Mouse (Mus musculus) liver, postnatal 0 days (tissue): ENCODE data around the gene Nacc1. TPM values are rescaled to one million over a fixed set of nuclear protein-coding genes. Genes with fewer than 3 reads are reported as not detected.

Experiments
- ATAC-seq: fragments of 200-750 bp; cut with Nextera tagmentation; 2 replicates; pipeline ENCODE4 v1.8.0; 2017; ENCODE audit warnings: mild to moderate bottlenecking, moderate library complexity
- DNase-seq: peaks from one replicate; pipeline ENCODE4 v3.0.0-alpha.2; 2016
- H3K27ac ChIP-seq: fragments of 300-500 bp; sonication (generic); 2 replicates; pipeline ENCODE4 v1.5.1; 2014; ENCODE audit warnings: antibody characterized with exemption, moderate library complexity, mild to moderate bottlenecking, low read depth
- H3K27me3 ChIP-seq: fragments of 300-500 bp; sonication (generic); 2 replicates; pipeline ENCODE4 v1.6.1; 2014; ENCODE audit warnings: low read length, control low read depth, mixed read lengths; ENCODE audit not compliant: insufficient read depth
- H3K36me3 ChIP-seq: fragments of 300-500 bp; sonication (generic); replicated peaks from 2 replicates; pipeline ENCODE4 v1.6.1; 2014; ENCODE audit warnings: mild to moderate bottlenecking, control low read depth, low read length, moderate library complexity, mixed read lengths; ENCODE audit not compliant: insufficient read depth
- H3K4me1 ChIP-seq: fragments of 300-500 bp; sonication (generic); 2 replicates; pipeline ENCODE4 v1.6.1; 2014; ENCODE audit warnings: antibody characterized with exemption, mild to moderate bottlenecking, control low read depth; ENCODE audit not compliant: insufficient read depth
- H3K4me2 ChIP-seq: fragments of 300-500 bp; sonication (generic); 2 replicates; pipeline ENCODE4 v1.6.1; 2014; ENCODE audit warnings: low read depth, mild to moderate bottlenecking, low read length, moderate library complexity, mixed read lengths
- H3K4me3 ChIP-seq: fragments of 300-500 bp; sonication (generic); 2 replicates; pipeline ENCODE4 v1.5.1; 2014; ENCODE audit warnings: low read depth, low read length
- H3K9ac ChIP-seq: fragments of 300-500 bp; sonication (generic); replicated peaks from 2 replicates; pipeline ENCODE4 v1.6.1; 2014; ENCODE audit warnings: mild to moderate bottlenecking, moderate library complexity
- H3K9me3 ChIP-seq: fragments of 300-500 bp; sonication (generic); 2 replicates; pipeline ENCODE4 v1.6.1; 2016; ENCODE audit warnings: mild to moderate bottlenecking, control low read depth, low read length, mixed read lengths
- CTCF ChIP-seq: sonication (generic); IDR thresholded peaks from 2 replicates; pipeline ENCODE4 v1.5.1; 2016; ENCODE audit warnings: antibody characterized with exemption, low read depth
- EP300 ChIP-seq: IDR thresholded peaks from 2 replicates; pipeline ENCODE4 v1.6.1; 2016; ENCODE audit warnings: antibody characterized with exemption, low read depth, mild to moderate bottlenecking
- WGBS: fragments of 180-500 bp; shearing (Covaris S2); extraction: QIAGEN DNeasy Blood & Tissue Kit; methylation state at CpG from one replicate; pipeline ENCODE4 v1.1.7; 2014; ENCODE audit not compliant: insufficient replicate concordance; 5-methylcytosine and 5-hydroxymethylcytosine counted together
- polyA plus RNA-seq: library from polyadenylated mRNA; unstranded; fragments of >200 nt; fragmentation: Nextera tagmentation; extraction: Ambion mirVana; gene quantifications from 2 replicates; pipeline ENCODE4 v1.2.1, GENCODE M21; 2015

Nacc1 gene
- polyA plus RNA-seq, 1 experiment from 2014 or later: 3.6 TPM

DNA sequence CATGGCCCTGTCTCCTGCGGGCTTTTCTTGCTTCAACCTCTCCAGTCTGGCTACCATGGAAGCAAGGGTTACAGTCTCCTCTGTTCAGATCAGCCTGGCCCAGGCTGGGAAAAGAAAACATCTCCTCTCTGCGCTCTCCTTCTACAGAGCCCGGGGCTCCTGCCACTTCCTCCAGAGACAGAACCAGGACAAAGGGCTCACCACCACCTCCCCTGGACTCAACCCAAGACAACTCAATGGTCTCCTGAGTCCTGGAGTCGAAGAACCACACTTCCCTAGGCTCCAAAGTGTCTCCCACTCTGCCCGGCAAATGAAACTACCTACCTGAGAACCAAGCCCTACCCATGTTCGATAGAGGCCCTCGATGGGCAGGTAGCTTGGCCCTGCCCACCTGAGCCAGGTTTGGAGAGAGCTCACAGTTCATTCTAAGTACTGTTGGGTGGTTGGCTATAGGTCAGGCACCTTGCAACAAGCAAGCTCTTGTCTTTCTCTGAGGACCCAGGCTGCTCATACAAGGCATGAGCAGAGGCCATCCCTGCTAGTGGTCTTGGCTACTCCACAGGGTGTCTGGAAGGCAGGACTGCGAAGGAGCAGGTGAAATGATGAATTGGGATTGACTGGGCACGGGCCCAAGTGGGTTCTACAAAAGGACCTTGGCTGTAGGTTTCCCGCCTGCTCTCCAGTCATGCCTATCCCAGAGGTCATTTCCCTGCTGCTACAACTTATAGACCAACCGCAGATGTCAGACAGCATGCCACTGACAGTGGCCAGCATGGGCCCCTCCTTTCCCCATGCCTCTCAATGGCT, 43.9 kb upstream of the Nacc1 start:
- WGBS: 64% methylated on average over 11 of the region's 11 CpGs
- H3K4me1 ChIP-seq: peaks cover 43% of the 10 kb centered on the region
- H3K9ac ChIP-seq: peak overlapping the region; percentile 63
- H3K9me3 ChIP-seq: no peaks in the 10 kb centered on the region
- peak overlapping the region; percentile 69 for H3K4me2 ChIP-seq
- H3K36me3 ChIP-seq: peaks cover under 1% of the 10 kb centered on the region; the same call in 1 of the 2 replicates
- peak overlapping the region; percentile 88 for H3K27ac ChIP-seq
- no peak for DNase-seq
- no peak for TF ChIP-seq CTCF
- H3K27me3 ChIP-seq: no peaks in the 10 kb centered on the region
- ATAC-seq: no peak
- H3K4me3 ChIP-seq: no peak overlapping the region

DNA sequence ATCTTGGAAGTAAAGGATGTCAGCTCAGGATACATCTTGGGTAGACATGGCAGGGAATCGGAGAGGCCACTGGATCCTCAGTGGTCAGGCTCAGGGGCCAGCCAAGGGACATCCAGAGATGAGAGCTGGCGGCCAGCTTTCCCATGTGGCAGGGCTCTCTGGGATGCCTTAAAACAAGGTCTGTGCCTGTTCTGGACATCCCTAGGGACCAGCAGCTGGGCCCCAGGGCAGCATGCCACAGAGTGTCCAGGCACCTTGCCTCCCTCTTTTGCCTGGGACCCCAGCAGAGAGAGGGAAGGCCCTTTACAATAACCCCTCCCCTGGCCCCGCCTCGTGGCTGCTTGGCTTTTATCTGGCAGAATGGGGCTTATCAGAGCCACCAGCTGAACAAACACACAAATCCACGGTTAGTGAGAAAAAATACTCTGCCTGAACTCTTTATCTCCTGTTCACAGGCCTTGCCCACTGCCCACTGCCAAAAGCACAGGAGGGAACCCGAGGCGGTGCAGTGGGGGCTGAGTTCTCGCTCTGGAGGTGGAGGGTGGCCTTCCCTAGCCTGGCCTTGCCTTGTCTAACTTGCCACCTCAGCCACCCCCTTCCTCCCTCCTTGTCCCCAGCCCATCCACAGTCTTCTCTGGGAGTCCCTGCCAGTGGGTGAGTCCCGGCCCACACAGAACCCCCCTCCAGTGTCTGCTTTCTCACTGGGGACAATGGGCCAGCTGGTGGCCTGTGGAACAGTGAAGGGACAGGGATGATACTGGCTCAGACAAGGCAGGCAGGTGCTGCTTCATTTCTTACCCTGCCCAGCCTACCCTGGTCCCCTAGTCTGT, 43.1 kb upstream of the Nacc1 start:
- Histone ChIP-seq H3K36me3 (peaks cover 7% of the 10 kb centered on the region; the same call in 1 of the 2 replicates), H3K27me3 (no peaks in the 10 kb centered on the region), H3K27ac (peak overlapping the region; percentile 88), H3K9ac (peak overlapping the region; percentile 63), H3K4me1 (peaks cover 52% of the 10 kb centered on the region), H3K9me3 (no peaks in the 10 kb centered on the region), H3K4me2 (peak overlapping the region; percentile 69), H3K4me3 (no peak overlapping the region; the same call in 1 of the 2 replicates)
- DNase-seq: peak; percentile 86
- TF ChIP-seq EP300 (peak; percentile 99), CTCF (no peak)
- 29% methylated on average over 9 of the region's 9 CpGs for WGBS
- peak; percentile 90 for ATAC-seq

DNA sequence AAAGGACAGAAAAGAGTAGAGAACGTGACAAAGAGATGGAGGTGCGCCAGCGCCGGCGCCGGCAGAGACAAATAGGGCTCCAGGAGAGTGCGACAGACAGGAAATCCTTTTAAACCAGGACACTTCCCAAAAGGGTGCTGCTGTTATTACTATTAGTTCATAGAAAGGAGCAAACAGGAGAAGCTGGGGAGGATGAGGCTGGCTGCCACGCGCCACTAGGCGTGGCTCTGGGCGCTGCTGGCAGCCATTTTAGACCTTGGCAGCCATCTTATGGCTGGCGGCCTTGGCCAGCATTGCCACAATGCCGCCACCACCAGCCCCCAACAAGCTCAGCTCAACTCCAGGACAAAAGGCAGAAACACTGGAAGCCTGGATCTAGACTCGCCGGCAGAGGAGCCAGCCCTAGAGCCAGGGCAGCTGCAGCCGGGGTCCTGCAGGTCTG, 42.3 kb upstream of the Nacc1 start:
- no peak for TF ChIP-seq EP300
- no peak for TF ChIP-seq CTCF

DNA sequence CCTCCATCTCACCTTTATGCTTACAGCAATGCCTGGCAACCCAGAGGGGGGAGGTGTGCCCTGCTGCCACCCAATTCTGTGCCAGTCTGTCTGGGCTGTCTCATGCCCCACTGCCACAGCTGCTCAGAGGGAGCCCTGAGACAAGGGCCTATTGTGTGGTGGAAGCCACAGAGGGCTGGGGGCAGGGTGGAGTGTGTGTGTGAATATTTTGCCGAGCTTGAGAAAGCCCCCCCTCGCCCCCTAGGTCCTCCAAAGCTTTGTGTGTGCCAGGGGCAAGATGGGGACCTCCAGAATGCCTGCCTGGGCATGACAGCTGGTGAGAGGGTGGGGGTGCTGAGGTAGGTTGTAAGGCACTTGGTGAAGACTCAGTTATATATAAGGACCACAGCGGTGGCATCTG, 40.8 kb upstream of the Nacc1 start:
- DNase-seq (no peak), ATAC-seq (no peak)
- 69% methylated on average over 3 of the region's 3 CpGs for WGBS
- Histone ChIP-seq H3K36me3 (peaks cover 7% of the 10 kb centered on the region; the same call in 1 of the 2 replicates), H3K4me2 (no peak overlapping the region), H3K4me1 (peaks cover 74% of the 10 kb centered on the region), H3K27me3 (no peaks in the 10 kb centered on the region), H3K4me3 (no peak overlapping the region), H3K9me3 (no peaks in the 10 kb centered on the region), H3K9ac (no peak overlapping the region), H3K27ac (peak overlapping the region; percentile 88; the same call in 1 of the 2 replicates)
- no peak for TF ChIP-seq CTCF
- no peak for TF ChIP-seq EP300

More for the DNA sequence above, 42.3 kb upstream of the Nacc1 start:
- peaks cover 60% of the 10 kb centered on the region for H3K4me1 ChIP-seq
- no peak overlapping the region for H3K4me3 ChIP-seq
- peak overlapping the region; percentile 69 for H3K4me2 ChIP-seq
- H3K36me3 ChIP-seq: peaks cover 7% of the 10 kb centered on the region; the same call in 1 of the 2 replicates
- peak overlapping the region; percentile 63 for H3K9ac ChIP-seq
- H3K27me3 ChIP-seq: no peaks in the 10 kb centered on the region
- DNase-seq (no peak), ATAC-seq (no peak)
- 82% methylated on average over 16 of the region's 16 CpGs for WGBS
- no peaks in the 10 kb centered on the region for H3K9me3 ChIP-seq
- peak overlapping the region; percentile 88 for H3K27ac ChIP-seq

DNA sequence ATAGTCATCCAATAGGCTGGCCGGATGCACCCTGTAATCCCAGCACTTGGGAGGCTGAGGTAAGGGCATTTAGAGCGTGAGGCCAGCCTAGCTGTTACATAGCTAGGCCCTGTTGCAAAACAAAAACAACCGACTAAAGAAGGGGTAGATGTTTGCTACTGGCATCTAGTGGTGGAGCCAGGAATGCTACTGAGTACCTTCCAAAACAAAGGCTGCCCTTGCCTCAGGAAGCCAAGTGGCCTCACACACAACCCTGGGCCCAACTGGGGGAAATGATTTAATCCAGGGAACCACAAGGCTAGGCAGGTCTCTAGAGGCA, 38.2 kb upstream of the Nacc1 start:
- Histone ChIP-seq H3K9ac (peak overlapping the region; percentile 56), H3K36me3 (peaks cover 7% of the 10 kb centered on the region; the same call in 1 of the 2 replicates), H3K4me2 (peak overlapping the region; percentile 75), H3K9me3 (no peaks in the 10 kb centered on the region), H3K4me1 (peaks cover 83% of the 10 kb centered on the region), H3K4me3 (no peak overlapping the region), H3K27me3 (no peaks in the 10 kb centered on the region), H3K27ac (peak overlapping the region; percentile 87)
- 18% methylated on average over 3 of the region's 3 CpGs for WGBS
- peak; percentile 58 for DNase-seq
- ATAC-seq: peak; percentile 32
- peak; percentile 81 for TF ChIP-seq CTCF
- TF ChIP-seq EP300: no peak

DNA sequence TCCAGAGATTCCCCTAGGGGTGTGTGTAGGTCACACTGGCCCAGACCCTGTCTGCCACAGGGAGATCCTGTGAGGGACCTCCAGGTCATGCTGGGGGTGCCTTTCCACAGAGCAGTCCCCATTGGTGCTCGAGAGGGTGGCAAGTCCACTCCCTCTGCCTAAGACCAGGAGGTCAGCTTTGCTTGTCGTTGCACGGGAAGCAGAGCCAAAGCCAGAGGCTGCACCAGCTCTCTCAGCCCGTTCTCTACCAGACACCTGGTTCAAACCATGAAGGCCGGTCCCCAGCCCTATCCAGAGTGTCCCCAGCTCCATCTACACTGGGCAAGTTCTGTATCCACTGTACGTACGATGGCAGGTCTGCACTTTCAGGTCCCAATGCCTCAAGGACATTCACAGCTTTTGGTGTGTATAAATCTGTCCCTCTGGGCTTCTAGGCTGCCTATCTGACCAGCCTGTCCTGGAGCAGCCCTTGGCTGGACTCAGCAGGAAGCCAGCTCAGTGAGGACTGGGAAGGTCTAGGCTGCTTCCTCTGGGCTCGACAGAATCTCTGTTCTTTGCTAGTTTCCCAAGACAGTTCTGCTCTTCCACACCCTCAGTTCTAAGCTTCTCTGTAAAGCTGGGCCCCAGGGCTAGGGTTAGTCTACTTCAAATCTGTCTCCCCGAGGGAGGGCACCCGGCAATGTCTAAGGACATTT, 37.7 kb upstream of the Nacc1 start:
- WGBS: 51% methylated on average over 10 of the region's 10 CpGs
- Histone ChIP-seq H3K9me3 (no peaks in the 10 kb centered on the region), H3K27me3 (no peaks in the 10 kb centered on the region), H3K4me2 (peak overlapping the region; percentile 75), H3K9ac (peak overlapping the region; percentile 56), H3K4me1 (peaks cover 80% of the 10 kb centered on the region), H3K27ac (peak overlapping the region; percentile 87), H3K4me3 (no peak overlapping the region), H3K36me3 (peaks cover 7% of the 10 kb centered on the region)
- DNase-seq: no peak
- ATAC-seq: peak; percentile 4; the same call in 1 of the 2 replicates
- TF ChIP-seq CTCF (no peak), EP300 (no peak)
